Mouse (Mus musculus) hindbrain, embryonic 15.5 days (tissue): ENCODE measurements around the gene Tmem117. TPM values are rescaled to one million over a fixed set of nuclear protein-coding genes. Genes with fewer than 3 reads are reported as not detected.

Experiments
- ATAC-seq: fragments of 200-750 bp; cut with Nextera tagmentation; 2 replicates; pipeline ENCODE4 v1.8.0; 2017; ENCODE audit warnings: low read depth, moderate number of reproducible peaks, moderate TSS enrichment; ENCODE audit not compliant: low FRiP score
- H3K27ac ChIP-seq: fragments of 300-500 bp; sonication (generic); replicated peaks from 2 replicates; pipeline ENCODE4 v1.5.1; 2015; ENCODE audit warnings: mild to moderate bottlenecking, inconsistent platforms
- H3K27me3 ChIP-seq: fragments of 300-500 bp; sonication (generic); 2 replicates; pipeline ENCODE4 v1.6.1; 2015; ENCODE audit warnings: control low read depth, inconsistent platforms
- H3K36me3 ChIP-seq: fragments of 300-500 bp; sonication (generic); 2 replicates; pipeline ENCODE4 v1.6.1; 2015; ENCODE audit warnings: control low read depth, inconsistent platforms
- H3K4me1 ChIP-seq: fragments of 300-500 bp; sonication (generic); replicated peaks from 2 replicates; pipeline ENCODE4 v1.6.1; 2015; ENCODE audit warnings: control low read depth, inconsistent platforms
- H3K4me2 ChIP-seq: fragments of 300-500 bp; sonication (generic); 2 replicates; pipeline ENCODE4 v1.6.1; 2015; ENCODE audit warnings: moderate library complexity, mild to moderate bottlenecking, inconsistent platforms
- H3K4me3 ChIP-seq: fragments of 300-500 bp; sonication (generic); 2 replicates; pipeline ENCODE4 v1.5.1; 2015; ENCODE audit warnings: mild to moderate bottlenecking, inconsistent platforms
- H3K9ac ChIP-seq: fragments of 300-500 bp; sonication (generic); 2 replicates; pipeline ENCODE4 v1.6.1; 2015; ENCODE audit warnings: inconsistent platforms
- H3K9me3 ChIP-seq: fragments of 300-500 bp; sonication (generic); 2 replicates; pipeline ENCODE4 v1.6.1; 2016; ENCODE audit warnings: control low read depth, inconsistent platforms
- WGBS: fragments of 180-500 bp; shearing (Covaris S2); methylation state at CpG from one replicate; pipeline ENCODE4 v1.1.7; 2015; 5-methylcytosine and 5-hydroxymethylcytosine counted together
- polyA plus RNA-seq: library from polyadenylated mRNA; unstranded; fragments of >200 nt; fragmentation: Nextera tagmentation; extraction: Ambion mirVana; gene quantifications from 2 replicates; pipeline ENCODE4 v1.2.1, GENCODE M21; 2015

Gene Tmem117
- polyA plus RNA-seq, 1 experiment from 2014 or later = 14.6 TPM

DNA sequence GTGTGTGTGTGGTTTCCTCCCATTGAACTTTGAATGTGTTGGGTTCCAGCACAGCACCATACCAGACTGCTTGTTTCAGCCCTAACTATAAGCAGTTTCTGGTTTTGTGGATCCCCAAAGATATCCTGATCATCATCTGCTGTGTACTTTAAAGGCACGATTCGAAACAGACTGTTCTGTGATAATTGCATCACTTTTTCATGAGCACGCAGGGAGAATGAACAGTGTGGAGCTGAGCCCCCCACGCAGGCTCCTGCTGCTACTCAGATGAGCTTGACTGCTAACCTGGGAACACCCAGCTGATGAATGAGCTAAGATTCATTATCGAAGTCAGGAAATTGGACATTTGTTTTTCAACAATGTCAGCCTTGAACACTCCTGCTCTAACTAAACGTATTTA, 230.6 kb downstream of the Tmem117 start:
- Histone ChIP-seq H3K27me3 (0 out of 2 replicates have a peak, but pooled peaks cover under 1% of the 10 kb centered on the region), H3K9me3 (no peaks in the 10 kb centered on the region), H3K27ac (no peak overlapping the region), H3K4me3 (no peak overlapping the region), H3K9ac (no peak overlapping the region), H3K4me1 (0 out of 2 replicates have a peak, but pooled peaks cover 5% of the 10 kb centered on the region), H3K4me2 (no peak overlapping the region), H3K36me3 (no peaks in the 10 kb centered on the region)
- peak; percentile 61; the same call in 1 of the 2 replicates for ATAC-seq
- WGBS = 64% methylated on average over 6 of the region's 6 CpGs

DNA sequence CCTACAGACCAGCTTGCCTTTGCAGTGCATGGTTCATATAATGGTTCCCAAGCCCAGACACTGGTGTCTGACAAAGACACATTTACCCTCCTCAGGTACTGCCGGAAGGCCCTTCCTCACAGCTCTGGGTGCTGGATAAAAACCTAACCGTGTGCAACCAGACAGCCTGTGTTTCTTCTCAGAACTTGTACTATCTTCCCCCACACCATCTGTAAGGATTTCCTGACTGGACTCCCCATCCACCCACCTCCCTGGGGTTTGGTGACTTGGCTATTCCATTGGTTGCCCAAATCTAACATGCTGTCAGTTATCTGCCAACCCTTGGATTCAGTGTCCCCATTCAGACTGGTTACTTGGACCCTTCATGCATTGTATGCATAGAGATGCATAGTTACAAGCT, 232.1 kb downstream of the Tmem117 start:
- H3K27me3 ChIP-seq = no peaks in the 10 kb centered on the region
- no peak overlapping the region for H3K9ac ChIP-seq
- 98% methylated on average over 2 of the region's 2 CpGs for WGBS
- no peaks in the 10 kb centered on the region for H3K36me3 ChIP-seq
- H3K4me3 ChIP-seq = no peak overlapping the region
- H3K9me3 ChIP-seq = no peaks in the 10 kb centered on the region
- ATAC-seq = no peak
- no peak overlapping the region for H3K4me2 ChIP-seq
- H3K4me1 ChIP-seq = 0 out of 2 replicates have a peak, but pooled peaks cover 5% of the 10 kb centered on the region
- no peak overlapping the region for H3K27ac ChIP-seq

DNA sequence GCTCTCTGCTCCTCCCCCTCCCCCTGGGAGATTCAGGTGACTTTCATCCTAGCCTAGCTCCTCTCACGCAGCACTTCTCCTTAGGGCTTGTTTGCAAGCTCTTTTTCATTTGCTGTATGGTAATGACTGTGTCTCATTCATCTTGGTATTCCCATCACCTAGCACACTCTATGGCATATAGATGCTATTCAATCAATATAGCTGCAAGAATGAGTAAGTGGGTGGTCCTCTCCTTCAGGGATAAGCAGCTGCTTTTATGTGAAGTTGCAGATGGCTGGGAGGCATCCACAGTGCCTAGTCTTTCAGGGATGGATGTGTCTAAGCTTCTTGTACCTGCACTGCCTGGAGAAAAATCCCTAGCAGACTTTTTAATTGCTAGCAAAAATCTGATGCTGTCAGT, 235.1 kb downstream of the Tmem117 start:
- no peak for ATAC-seq
- no peaks in the 10 kb centered on the region for H3K36me3 ChIP-seq
- H3K4me3 ChIP-seq = no peak overlapping the region
- H3K27me3 ChIP-seq = no peaks in the 10 kb centered on the region
- no peak overlapping the region for H3K4me2 ChIP-seq
- no peak overlapping the region for H3K27ac ChIP-seq
- H3K9me3 ChIP-seq = no peaks in the 10 kb centered on the region
- WGBS = 39% methylated on average over 1 of the region's 1 CpGs
- H3K9ac ChIP-seq = no peak overlapping the region
- no peaks in the 10 kb centered on the region for H3K4me1 ChIP-seq

DNA sequence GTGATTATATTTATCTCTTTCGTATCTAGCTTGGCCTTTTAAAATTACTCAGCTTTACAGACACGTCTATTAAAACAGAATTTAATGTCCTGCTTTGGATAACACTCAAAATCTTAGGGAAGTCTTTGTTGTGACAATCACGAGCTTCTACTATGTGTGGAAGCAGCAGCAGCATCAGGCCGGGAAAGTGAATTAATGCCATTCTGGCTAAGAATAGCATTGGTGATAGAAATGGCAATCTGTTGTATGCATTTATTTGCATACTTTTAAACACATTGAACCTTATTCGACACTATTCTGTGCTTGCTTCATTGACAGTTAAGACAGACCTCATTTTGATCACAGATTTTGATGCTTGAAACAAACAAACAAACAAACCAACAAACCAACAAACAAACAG, 239.3 kb downstream of the Tmem117 start:
- Histone ChIP-seq H3K4me2 (no peak overlapping the region), H3K27ac (no peak overlapping the region), H3K4me3 (no peak overlapping the region), H3K36me3 (no peaks in the 10 kb centered on the region), H3K9me3 (no peaks in the 10 kb centered on the region), H3K9ac (no peak overlapping the region), H3K4me1 (no peaks in the 10 kb centered on the region), H3K27me3 (no peaks in the 10 kb centered on the region)
- ATAC-seq = no peak
- 66% methylated on average over 5 of the region's 5 CpGs for WGBS

DNA sequence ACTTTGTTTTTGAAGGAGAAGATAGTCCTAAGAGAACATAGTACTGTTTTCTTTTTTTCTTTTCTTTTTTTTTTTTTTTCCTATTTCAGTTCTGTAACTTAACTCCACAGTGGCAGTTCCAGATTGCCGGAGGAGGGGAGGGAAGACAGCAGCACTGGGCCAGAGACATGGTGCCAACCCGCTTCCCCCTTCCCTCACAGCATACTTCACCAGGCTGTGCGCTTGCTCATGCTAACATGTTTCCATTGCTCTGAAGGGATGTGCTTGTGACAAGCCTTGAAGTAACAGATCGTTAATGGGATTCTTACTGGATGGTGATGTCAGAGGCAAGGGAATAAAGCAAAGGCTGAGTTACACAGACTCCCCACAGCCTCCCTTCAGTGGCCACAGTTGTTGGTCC, 256.0 kb downstream of the Tmem117 start:
- ATAC-seq = no peak
- H3K27me3 ChIP-seq = no peaks in the 10 kb centered on the region
- H3K4me1 ChIP-seq = no peaks in the 10 kb centered on the region
- H3K4me3 ChIP-seq = no peak overlapping the region
- H3K4me2 ChIP-seq = no peak overlapping the region
- H3K36me3 ChIP-seq = no peaks in the 10 kb centered on the region
- H3K9me3 ChIP-seq = no peaks in the 10 kb centered on the region
- no peak overlapping the region for H3K27ac ChIP-seq
- H3K9ac ChIP-seq = no peak overlapping the region
- 83% methylated on average over 4 of the region's 4 CpGs for WGBS

DNA sequence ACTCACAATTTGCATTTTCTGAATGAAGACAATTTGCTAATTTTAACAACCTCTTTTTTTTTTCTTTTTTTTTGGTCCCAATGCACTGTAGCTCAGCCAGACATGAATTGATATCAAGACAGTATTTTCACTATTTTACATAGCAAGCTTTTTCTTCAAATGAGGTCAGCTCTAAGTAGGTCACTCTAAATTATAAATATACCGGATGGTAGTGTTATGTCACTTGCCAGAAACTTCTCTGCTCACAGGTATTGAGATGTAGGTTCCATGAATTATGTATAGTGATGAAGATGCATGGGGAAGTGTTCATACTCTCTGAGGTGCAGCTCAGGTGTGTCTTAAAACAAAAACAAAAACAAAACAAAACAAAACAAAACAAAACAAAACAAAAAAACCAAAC, 264.2 kb downstream of the Tmem117 start:
- 79% methylated on average over 1 of the region's 1 CpGs for WGBS
- ATAC-seq = no peak
- Histone ChIP-seq H3K4me2 (no peak overlapping the region), H3K4me3 (no peak overlapping the region), H3K27ac (no peak overlapping the region), H3K4me1 (peaks cover 8% of the 10 kb centered on the region; the same call in 1 of the 2 replicates), H3K27me3 (no peaks in the 10 kb centered on the region), H3K9ac (no peak overlapping the region), H3K9me3 (no peaks in the 10 kb centered on the region), H3K36me3 (no peaks in the 10 kb centered on the region)

DNA sequence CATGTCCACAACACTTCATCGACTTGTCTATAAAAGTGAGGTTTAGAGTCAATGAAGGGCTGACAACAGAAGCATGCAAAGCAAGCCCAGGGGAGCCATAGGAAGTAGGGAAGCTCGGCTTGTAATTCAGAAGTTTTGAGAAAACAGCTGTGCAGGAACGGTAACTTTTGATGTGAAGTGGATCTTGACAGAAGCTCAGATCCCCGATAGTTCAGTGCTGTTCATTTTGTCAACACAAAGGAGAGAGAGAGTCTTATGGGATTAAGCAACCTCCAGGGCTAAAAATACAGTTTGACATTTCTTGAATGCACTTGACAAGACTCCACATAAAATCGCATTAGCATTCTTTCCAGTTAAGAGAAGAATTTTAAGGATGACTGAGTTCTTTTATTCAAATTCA, 265.1 kb downstream of the Tmem117 start:
- H3K27ac ChIP-seq = no peak overlapping the region
- no peak overlapping the region for H3K9ac ChIP-seq
- WGBS = 57% methylated on average over 5 of the region's 5 CpGs
- no peak overlapping the region for H3K4me2 ChIP-seq
- no peaks in the 10 kb centered on the region for H3K27me3 ChIP-seq
- H3K9me3 ChIP-seq = no peaks in the 10 kb centered on the region
- no peak for ATAC-seq
- no peak overlapping the region for H3K4me3 ChIP-seq
- H3K36me3 ChIP-seq = no peaks in the 10 kb centered on the region
- H3K4me1 ChIP-seq = peaks cover 8% of the 10 kb centered on the region; the same call in 1 of the 2 replicates

DNA sequence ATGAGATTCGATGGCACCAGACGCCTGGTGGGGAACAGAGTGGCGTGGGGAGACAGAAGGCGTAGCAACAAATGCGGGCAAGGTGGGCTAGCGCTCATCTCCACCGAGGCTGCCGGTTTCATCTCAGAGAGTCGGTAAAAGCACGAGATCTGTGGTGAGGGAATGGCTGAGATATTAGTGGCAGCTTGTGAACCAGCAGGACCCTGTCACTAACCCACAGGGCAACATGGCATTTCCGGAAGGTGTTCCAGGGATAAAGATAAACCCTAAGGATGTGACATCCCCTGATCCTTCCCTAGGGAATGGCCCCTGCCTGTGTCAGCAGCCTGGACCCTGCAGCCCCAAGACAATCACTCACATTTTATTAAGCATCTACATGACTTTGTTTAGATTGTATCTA, 266.6 kb downstream of the Tmem117 start:
- no peak overlapping the region for H3K27ac ChIP-seq
- no peaks in the 10 kb centered on the region for H3K36me3 ChIP-seq
- H3K4me3 ChIP-seq = no peak overlapping the region
- ATAC-seq = no peak
- peaks cover 8% of the 10 kb centered on the region; the same call in 1 of the 2 replicates for H3K4me1 ChIP-seq
- H3K27me3 ChIP-seq = no peaks in the 10 kb centered on the region
- WGBS = 91% methylated on average over 11 of the region's 11 CpGs
- H3K9ac ChIP-seq = no peak overlapping the region
- H3K9me3 ChIP-seq = no peaks in the 10 kb centered on the region
- no peak overlapping the region for H3K4me2 ChIP-seq

DNA sequence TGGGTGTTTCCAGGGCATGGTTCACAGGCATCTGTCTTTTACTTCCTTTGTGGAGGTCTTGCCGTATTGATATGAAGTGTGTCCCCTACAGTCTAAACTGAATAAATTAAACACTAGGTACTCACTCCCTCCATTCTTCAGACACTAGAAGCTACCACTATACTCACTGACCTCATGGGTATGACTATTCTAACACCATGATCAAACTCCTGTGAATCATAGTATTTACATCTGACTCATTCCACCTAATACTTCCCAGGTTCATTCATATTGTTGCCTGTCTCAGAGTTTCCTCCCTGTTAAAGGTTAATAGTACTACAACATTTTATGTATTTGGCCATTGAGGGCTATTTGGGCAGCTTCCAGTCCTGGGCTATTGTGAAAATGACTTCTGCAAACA, 274.2 kb downstream of the Tmem117 start:
- Histone ChIP-seq H3K9me3 (no peaks in the 10 kb centered on the region), H3K27ac (no peak overlapping the region), H3K36me3 (no peaks in the 10 kb centered on the region), H3K4me1 (no peaks in the 10 kb centered on the region; the same call in 1 of the 2 replicates), H3K9ac (no peak overlapping the region), H3K27me3 (no peaks in the 10 kb centered on the region), H3K4me3 (no peak overlapping the region), H3K4me2 (no peak overlapping the region)
- no peak for ATAC-seq
- 91% methylated on average over 1 of the region's 1 CpGs for WGBS

DNA sequence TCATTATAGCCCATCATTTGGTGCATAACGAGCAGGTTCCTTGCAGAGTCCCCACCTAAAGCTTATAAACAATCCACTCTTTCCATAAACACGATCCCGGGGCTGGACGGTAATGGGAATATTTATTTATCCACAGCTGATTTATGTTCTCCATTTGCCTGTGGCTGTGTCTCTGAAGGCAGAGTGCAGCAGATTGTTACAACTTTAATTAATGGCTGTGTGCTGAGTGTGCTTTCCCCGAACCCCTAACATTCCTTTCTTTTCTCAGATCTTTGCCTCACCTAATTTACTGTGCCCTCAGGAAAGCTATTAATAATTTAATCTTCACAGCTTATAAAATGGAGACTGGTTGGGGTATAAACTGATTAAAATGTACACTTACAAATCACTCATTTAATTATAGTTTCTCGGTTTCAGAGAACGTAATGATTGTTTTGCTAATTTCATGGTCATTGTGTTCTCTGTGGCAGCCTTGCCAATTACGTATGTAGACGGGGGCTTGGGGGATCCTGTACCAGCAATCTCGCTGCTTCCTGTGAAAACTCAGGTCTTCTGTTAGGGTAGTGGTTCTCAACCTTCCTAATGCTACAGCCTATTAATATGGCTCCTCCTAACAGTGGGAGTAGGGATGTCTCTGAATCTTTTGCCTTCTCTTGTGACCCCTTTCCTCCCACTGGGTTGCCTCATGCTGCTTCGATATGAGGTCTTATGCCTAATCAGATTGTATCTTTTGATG, 275.8 kb downstream of the Tmem117 start:
- peak; percentile 51; the same call in 1 of the 2 replicates for ATAC-seq

DNA sequence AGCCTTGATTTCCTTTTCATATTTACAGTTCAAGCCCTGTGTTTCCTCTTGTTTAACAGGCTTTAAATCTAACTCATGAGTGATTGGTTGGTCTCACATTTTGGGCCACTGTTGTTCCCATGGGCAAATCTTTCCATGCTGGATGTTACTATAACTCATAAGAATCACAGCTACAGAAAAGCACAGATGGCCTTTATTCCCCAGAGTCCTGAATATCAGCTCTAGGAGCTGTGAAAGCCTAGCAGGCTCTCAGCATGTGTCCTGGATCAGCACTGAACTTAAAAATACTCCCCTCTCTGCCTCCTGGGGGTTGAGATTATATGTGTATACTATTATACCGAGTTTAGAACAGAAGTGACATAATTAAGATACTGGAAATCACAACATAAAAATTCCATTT, 292.6 kb downstream of the Tmem117 start:
- WGBS = 27% methylated on average over 1 of the region's 1 CpGs
- H3K27ac ChIP-seq = no peak overlapping the region
- no peaks in the 10 kb centered on the region for H3K27me3 ChIP-seq
- H3K9ac ChIP-seq = no peak overlapping the region
- H3K4me3 ChIP-seq = no peak overlapping the region
- H3K9me3 ChIP-seq = no peaks in the 10 kb centered on the region
- ATAC-seq = no peak
- H3K4me2 ChIP-seq = no peak overlapping the region
- H3K36me3 ChIP-seq = no peaks in the 10 kb centered on the region
- no peaks in the 10 kb centered on the region for H3K4me1 ChIP-seq

More for the DNA sequence above, 275.8 kb downstream of the Tmem117 start:
- Histone ChIP-seq H3K4me2 (no peak overlapping the region), H3K27me3 (no peaks in the 10 kb centered on the region), H3K9me3 (no peaks in the 10 kb centered on the region), H3K27ac (no peak overlapping the region), H3K9ac (no peak overlapping the region), H3K4me3 (no peak overlapping the region), H3K4me1 (no peaks in the 10 kb centered on the region; the same call in 1 of the 2 replicates), H3K36me3 (no peaks in the 10 kb centered on the region)
- WGBS = 39% methylated on average over 11 of the region's 11 CpGs

DNA sequence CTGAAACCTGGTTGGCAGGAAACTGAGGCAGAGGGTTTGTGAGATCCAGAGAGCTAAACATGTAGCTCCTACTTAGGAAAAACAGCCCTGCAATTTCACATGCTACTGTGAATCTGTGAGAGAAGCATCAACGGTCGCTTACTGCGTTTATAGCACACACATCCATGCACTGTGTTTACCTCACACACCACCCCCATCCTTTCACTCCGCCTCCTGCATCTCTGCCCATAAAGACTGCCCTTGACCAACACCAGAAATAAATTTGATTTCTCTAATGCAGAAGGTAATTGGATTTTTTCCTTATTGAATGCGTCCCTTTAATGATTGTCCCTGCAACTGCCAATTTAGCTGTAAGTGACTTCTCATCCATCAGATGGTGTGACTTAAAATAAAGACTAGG, 299.0 kb downstream of the Tmem117 start:
- peaks cover 7% of the 10 kb centered on the region; the same call in 1 of the 2 replicates for H3K4me1 ChIP-seq
- H3K27me3 ChIP-seq = no peaks in the 10 kb centered on the region
- H3K36me3 ChIP-seq = no peaks in the 10 kb centered on the region
- H3K4me3 ChIP-seq = no peak overlapping the region
- WGBS = 63% methylated on average over 5 of the region's 5 CpGs
- ATAC-seq = no peak
- no peak overlapping the region for H3K27ac ChIP-seq
- H3K9ac ChIP-seq = no peak overlapping the region
- H3K9me3 ChIP-seq = no peaks in the 10 kb centered on the region
- H3K4me2 ChIP-seq = no peak overlapping the region

DNA sequence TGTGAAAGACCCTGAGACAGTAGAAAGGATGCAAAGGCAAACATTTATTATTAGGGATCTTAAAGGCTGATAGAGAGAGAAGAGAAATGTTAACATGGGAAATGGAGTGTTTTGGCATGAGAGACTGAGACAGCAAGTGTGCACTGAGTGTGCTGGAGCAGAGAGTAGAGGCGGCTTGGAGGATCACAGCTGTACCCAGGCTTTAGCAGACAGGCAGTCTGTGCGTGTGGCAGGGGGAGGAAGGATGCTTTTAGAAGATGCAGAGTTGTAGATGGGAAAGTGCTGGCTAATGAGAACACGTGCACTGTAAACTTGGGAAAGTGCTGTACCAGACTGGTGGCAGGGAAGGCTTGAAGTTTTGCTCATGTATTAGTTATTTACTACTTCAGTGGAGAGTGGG, 301.7 kb downstream of the Tmem117 start:
- Histone ChIP-seq H3K4me3 (no peak overlapping the region), H3K36me3 (no peaks in the 10 kb centered on the region), H3K9ac (no peak overlapping the region), H3K27me3 (no peaks in the 10 kb centered on the region), H3K4me1 (peaks cover 7% of the 10 kb centered on the region), H3K9me3 (no peaks in the 10 kb centered on the region), H3K4me2 (no peak overlapping the region), H3K27ac (no peak overlapping the region)
- no peak for ATAC-seq
- 39% methylated on average over 3 of the region's 3 CpGs for WGBS
